Mouse (Mus musculus): ENCODE data around the gene Tmeff2.

Gene Tmeff2

DNA sequence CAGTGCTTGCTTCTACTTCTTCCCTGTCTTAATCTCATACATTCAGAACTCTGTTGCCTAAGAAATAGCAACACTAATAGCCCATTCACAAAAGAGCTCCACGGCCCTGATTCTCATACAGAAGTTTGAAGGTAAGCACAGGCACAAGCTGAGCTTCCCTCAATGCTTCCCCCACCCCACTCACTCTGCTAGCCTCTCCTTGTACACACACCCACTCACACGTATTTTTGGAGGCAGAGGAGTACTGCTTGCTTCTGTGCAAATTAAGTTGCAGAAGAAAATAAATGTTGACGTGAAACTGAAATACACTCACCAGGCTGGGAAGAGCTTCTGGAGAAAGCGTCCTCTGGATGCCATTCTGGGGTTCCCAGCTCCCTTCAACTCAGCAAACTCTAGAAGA, 80.1 kb downstream of the Tmeff2 start:
- no peak for DNase-seq

DNA sequence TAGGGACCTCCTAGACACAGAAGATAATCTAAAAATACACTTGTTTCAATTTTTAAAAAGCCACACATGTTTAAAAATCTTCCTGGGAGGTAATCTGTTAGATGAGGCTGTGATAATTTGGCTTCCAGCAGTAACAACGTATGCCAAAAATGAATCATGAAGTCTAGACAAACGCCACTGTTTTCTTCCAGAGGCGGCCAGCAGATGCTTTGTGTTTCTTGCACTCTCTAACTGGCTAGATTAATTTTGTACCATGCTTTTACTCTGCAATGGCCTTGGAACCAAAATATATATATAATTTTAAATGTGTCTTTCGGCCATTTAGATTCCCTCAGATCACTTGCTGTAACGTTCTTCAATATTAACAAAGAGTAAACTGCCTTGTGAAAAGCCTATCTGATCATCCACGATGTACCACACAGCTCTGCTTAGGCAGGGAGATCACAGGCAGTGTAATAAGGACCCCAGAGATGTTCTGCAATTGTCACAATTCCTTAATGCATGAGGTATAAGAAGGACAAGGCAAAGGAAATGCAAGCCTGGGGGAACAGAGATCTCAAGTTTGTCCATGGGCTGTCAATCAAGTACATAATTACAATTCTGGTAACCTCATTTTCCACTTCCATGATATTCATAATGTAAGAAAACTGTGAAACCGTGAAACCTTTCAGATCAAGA, 80.8 kb downstream of the Tmeff2 start:
- no peak for DNase-seq

DNA sequence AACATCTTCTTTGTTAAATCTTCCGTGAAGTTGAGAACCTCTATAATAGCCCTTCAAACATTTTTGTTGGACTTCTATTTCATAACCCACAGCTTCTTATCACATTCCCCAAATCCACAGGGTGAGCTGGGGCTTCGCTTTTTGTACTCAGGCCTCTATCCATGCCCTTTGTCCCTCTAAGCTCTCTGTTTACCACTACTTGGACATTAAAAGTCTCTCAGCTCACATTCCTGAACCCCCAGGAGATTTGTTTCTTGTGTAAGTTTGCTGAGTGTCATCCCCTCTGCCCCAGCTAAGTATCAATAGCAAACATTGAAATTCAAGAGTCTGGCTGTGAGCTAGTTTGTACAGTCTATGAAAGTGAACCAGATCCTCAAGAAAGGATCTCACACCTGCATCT, 90.2 kb downstream of the Tmeff2 start:
- no peak for DNase-seq

DNA sequence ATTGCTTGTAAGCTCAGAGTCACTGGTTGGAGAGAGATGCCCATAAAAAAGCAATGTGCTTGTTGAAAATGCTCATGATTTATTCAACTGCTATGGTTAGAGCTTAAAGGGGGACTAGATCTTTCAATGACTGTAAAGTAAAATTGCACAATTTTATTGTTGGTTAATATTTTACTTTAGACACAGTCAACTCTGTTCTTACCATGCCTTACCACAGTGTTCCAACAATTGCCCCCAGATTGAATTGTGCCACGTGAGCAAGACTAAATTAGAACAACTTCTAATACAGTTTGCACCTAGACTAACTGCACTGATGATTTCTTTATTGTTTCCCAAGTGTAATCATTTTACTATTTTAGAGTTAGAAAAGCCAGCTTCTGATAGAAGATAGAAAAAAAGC, 94.1 kb downstream of the Tmeff2 start:
- DNase-seq, result no peak

DNA sequence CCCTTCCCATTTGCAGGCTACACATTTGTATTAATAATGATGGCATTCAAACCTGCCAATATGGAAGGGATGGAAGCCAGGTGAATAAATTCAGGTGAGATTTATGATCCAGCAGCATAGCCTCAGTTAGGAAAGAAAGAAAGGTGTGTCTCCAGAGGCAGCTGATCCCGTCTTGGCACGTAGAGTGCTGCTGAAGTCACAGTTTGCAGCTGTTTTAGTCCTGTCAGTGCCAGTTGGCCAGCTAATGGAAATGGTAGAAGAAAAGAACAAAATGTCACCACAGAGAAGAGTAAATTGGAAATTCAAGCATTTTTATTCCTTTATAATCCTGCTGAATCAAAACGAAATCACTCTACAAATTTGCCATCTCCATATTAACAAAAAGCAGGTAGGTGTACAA, 99.3 kb downstream of the Tmeff2 start:
- DNase-seq, result no peak

DNA sequence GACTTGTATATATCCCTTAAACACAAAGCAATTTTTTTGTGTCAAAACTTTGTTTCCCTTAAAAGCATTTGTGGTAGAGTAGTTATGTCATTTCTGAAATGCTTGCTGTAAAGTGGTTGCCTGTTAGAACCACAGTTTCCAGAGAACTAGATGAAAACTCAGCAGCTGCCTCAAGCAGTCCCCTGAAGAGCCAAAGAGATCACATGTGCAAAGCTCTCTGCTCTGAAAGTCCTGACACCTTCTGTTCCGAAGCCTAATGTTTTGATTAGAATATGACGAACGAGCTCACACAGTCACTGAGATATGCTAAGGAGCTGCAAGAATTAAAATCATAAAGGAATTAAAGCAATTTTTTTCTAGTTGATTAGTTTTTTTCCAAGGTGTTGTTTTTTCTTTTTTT, 107.9 kb downstream of the Tmeff2 start:
- peak in 1 of 2 experiments; percentile 21 for DNase-seq

DNA sequence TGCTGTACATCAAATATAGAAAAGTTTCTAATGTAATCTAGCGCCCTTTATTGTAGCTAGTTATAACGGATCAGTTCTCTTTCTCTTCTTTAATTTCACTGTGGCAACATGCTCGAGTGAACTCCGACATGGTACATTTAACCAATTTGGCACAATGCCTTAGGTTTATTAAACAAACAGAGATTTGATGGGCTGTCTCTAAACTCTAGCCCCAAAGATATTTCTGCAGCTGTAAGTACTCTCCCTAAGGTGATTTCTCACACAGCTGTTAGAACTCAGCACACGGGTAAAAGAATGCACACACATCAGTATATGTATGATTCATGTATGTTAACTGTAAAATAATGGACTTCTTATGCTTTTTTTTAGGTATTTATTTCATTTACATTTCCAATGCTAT, 139.8 kb downstream of the Tmeff2 start:
- DNase-seq, result no peak

DNA sequence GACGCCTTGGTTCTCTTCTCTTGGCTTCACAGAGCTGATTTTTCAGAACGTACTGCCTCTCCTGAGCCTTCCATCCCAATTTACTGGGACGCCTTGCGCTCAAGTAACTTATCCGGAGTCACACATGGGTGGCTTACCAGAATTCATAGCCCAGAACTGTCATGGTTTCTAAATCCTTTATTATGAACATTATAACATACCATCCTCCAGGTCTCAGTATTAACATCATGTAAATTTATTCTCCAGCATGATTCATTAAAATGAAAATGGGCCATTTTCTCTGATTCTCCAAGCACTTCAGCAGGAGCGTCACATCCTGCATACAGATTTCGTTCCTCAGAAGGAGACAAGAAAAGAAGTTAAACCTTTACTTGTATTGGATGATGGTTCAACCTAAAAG, 144.4 kb downstream of the Tmeff2 start:
- no peak for DNase-seq

DNA sequence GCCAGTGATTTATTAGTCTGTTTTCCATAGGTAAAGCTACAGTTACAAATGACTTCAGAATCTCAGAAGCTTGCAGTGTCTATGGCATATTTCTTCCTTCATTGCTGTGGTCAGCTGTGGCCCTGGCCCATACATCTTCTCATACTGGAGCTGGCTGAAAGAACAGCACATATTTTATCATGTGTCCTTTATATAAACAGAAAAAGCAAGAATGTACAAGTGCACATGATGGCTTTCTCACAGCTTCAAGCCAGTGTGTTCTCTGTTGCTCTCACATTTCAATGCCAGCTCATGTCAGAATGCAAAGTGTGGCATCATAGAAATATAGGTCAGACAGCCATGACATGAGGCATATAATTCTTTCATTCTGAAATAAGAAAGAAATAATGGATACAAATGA, 164.1 kb downstream of the Tmeff2 start:
- DNase-seq, result no peak

DNA sequence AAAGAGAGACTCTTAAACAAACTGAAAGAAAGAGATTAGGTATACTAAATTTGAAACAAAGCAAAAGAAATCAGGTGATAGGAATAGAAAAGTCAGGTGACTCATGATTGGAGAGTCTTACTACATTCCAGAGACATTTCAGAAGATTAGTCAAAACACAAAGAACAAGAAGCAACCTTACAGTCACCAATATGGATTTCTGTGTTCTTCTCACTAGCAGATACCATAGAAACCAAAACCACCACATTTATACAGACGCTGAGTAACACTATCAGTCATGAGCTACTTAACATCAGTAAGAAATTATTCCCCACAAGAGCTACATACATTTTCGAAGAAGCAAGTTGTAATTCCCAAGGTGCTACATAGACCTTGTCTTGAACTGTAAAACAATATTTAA, 165.2 kb downstream of the Tmeff2 start:
- DNase-seq, result no peak

DNA sequence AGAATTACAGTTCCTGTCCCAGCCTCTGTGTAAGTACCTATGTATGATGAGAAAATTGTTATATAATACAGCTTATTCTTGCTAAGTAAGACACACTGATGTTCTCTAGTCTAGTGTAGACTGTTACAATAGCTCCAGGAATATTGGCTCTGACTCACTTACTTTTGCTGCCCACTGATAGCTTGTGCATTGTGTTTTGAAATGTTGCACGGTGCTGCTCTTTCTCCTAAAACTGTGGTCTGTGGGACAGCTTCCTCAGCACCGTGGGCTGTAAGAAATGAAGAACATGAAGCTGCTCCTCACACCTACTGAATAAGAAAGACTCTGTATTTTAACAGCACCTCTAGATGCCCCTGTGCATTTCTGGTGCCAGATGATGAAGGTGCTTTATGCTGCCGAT, 168.4 kb downstream of the Tmeff2 start:
- DNase-seq, result no peak

DNA sequence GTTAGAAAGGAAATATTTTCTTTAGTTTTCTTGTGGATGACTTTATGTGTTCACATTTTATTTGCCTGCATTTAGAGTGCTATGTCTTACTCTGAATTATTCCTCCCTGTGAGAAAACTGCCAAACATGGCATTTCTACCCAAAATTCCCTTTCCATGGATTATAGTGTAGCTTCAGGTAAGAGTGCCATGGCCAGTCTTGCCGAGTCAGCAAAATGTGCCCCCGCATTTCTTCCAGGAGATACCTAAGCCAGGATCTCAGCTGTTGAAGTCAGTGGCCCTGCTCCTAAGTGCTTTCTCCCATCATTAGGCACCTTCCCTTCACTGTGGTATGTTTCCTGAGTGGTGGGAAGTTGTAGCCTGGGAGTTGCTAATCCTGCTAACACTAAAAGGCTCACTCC, 168.8 kb downstream of the Tmeff2 start:
- no peak for DNase-seq

DNA sequence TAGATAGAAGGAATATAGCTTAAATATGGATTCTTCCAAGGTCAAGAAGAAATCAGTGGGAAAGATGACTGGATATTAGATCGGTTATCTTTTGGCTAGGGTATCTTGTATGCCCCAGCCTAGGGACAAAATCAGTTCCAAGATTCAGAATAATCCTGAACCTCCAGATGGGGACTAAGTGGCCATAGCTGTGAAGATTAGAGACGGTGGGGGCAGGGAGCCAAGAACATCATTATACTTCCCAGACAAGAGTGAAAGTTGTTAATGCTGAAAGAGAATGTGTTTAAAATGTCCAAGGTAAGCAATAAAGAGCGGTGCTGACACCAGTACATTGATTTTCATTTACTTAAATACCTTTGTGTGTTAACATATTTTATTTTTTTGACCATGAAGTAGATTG, 173.6 kb downstream of the Tmeff2 start:
- no peak for DNase-seq

DNA sequence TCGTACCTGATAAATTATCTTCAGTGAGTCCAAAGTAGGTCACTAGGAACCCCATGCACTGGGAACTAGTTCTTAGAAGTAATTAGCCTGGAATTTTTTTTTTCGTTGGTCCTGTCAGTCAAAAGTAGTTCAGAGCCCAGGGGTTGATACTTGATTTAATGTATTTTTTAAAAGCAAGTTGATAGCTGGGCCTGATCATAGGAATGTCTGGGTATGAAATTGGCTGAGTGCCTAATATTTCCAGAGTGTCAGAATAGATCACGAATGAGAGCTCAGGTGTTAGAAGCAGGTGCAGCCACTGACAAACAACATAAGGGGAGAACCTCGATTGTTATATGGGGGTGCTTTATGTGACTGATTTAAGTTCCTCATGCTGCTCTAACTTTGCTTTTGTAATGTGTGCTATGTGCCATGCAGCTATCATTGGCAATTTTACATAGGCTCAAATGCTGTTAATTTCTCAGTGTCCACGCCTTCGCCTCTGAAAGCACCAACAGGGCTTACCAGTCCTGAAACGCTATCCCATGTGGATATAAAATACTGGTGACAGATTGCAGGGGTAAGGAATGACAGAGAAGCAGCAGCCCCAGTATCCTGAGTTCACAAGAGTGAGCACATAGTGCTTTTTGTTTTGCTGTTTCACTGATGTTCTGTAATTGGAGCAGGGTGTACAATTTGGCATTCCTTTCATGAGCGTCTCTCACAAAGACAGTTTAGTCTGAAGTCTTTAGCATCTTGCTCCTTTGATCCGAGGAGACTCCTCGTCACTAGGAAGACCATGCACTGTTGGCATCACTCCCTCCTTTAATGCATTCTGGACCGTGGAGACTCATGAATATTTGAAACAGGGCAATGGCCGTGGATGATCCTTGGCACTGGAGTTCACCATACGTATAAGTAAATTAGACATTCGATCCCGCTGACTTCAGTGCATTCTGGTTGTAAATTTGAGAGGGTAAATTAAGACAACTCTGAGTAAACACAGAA, 175.6 kb downstream of the Tmeff2 start:
- peak in 1 of 2 experiments; percentile 24 for DNase-seq

DNA sequence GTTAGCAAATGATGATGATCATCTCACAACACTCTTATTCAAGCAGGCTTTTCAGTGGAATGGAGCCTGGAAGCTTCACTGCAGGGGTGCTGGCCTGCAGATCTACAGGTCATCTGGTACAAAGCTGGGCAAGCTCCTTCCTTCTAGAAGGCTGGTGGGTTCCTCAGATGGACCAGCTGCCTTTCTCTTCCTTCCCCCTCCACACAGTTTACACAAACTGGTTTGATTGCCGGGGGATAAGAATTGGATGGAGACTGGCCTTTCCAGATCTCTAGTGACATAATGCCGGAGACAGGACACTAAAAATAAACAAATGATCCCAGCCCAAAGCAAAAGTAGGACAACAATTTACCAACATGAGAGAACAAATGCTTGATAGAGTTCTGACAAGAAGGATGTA, 188.5 kb downstream of the Tmeff2 start:
- DNase-seq, result peak; percentile 63 to 67

DNA sequence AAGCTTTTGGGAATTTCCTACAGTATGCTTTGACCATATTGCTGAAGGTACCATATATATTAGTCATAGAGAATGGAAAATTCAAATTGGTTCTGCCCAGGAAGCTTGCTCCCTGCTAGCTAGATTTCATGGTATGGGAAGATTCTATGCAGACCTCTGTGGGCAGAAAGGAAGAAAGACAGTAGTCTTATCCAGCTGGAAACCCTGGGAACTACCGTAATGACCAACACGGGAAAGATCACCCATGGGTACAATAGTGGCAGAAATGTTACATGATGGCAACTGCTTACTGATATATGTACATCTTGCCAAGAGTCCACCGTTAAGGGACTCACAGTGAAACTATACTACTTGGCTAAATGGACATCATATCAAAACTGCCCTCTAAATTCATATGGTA, 189.4 kb downstream of the Tmeff2 start:
- no peak for DNase-seq

DNA sequence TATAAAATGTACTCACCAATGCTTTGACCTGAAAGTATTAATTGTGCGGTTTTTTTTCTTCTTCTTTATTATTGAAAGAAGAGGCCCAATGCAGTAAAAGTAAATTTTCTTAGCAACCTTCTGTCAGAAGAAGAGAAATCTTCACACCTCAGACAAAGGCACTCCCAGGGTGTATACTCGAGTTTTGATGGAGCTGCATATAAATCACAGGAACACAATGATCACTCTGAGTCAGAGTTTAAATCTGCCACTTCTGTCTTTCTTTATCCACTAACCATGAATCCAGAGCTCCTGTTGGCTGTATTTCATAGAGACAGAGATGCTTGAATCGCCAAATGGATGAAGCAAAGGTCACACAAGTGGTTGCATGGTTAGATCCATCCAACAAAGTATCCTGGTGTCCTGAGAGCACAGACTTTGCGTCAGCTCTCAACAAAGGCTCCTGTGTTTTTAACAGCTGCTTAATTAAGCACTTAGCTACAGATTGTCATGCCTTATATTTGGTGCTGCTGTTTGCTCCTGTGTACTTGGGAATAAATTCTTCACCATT, 189.8 kb downstream of the Tmeff2 start:
- no peak for DNase-seq

DNA sequence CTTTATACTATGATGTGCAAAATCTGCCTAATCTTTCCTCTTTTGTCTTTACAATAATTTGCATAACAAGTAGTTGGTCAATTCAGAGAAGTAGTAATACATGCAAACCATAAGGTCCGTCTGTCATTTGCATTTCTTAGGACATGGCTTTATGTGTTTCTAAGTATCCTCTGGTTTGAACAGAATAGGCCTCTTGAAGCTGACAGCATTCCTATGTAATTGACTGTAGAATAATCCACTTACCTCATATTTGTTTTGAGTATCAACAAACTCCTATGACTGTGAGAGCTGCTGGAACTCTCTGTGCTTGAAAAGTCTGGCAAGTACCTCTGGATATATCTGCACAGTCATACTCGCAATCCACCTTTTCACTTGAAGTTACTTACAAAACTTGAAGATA, 194.3 kb downstream of the Tmeff2 start:
- no peak for DNase-seq

DNA sequence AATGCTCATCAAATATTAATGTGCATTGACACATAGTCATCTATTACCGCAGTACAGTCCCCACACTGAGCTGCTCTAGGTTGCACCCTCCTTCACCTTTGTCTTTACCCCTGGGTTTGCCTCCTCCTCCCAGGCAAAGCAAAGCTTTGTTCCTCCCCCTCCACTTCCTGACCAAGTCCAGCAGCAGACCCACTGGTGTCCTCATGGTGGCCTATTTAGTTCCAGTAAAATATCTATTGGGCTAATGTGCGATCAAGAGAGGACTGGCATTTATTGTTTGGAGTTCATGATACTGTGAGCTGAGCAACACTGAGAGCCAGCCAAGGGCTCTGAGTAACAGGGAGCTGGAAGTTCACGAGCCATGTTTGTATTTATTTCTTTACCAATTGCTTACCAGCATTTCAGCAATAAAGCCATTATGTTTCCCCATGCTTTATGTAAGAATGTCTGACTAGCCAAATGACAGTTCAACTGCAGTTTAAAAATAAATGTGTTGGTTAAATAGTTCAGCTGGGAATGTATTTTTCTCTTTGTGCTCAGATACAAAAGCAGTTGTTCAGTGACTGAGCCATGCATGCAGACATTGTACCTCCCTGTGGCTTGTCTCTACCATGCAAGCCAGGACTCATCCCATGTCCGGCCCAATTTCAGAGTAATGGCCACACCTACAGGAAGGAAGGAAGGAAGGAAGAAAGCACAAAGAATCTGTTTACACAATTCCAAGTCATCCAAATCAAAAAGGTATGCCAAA, 196.6 kb downstream of the Tmeff2 start:
- DNase-seq, result no peak

DNA sequence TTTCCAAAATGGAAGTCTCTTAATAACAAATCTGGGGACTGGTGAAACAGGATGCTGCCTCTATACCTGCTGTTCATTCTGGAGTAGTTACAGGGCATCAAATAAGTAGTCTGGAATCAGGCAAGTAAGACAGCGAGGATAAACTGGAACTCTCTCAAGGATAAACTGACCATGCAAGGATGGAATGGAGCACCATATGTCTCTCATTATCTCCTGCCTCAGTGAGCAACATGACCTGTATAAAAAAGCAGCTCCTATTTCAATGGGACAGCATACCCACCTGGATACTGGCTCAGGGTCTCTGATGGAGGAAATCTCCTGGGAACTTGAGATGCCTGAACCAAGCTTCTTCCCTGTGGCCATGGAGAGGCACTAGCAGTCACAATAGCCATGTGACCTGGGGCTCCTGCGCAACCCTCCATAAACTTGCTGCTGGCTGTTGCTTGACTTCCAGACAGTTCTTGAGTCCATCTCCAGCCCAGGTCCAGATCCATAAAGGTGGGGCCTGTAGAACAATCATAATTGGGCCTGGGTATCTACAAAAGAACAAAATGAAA, 200.7 kb downstream of the Tmeff2 start:
- DNase-seq, result peak; percentile 64 to 75

DNA sequence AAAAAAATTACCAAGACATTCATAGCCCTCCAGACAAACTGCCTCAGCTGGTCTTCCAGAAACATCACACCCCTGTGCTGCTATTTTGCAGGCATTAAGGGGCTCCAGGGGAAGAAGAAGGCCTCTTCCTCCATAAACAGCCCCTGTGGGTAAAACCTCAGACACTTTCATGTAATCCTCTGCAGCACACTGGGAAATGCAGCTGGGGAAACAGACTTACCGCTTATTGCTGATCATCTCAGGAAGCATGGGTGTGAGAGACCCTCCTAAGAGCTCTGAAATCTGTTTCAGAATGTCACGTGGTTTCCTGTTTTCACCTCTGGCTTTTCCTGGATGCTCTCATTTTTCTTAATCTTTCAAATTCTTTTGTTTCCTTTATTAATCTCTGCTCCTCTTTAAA, 204.3 kb downstream of the Tmeff2 start:
- DNase-seq, result no peak

DNA sequence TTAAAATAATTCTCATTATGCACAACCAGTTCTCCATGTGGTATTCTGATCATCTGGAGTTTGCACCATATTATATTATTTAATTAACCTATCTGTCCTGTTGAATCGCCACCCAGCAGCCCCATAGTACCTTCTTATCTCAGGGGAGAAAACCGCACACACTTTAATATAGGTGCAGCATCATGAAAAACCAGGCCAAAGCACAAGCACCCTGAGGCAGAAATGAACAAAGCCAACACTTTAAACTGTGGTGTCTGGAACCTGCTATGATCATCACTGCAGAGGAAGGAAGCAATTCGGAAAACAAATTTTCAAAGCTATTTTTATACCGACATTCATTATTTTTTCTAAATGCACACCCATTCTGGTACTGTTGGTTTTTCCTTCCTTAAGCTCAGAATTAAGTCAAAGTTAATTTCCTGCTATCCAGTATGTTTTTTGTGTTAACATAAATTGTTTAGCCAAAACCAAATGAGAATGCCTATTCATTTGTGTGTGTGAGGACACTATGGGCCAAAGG, 206.0 kb downstream of the Tmeff2 start:
- no peak for DNase-seq

DNA sequence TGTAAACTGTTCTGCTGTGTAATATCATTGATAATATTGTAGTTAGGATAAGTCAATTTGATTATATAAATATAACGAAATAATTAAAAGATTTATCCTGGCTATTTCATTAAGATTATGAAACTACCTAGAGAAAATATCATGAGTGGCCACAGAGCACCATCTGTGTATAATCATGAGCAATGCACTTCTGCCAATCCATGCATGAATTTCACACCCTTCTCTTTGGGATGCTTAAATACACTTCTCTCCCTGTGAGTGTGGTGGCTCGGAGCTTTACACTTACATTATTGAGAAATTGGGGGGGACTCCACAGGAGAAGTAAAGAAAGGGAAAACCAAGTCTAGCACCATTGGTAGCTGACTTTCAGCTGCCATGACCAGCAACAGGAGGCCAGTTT, 206.9 kb downstream of the Tmeff2 start:
- DNase-seq, result peak; percentile 33 to 47
